Mouse (Mus musculus) kidney, adult 11 months (tissue): ENCODE measurements around the gene Shisa5.

Source experiments
- DNase-seq: peaks from one replicate; pipeline ENCODE4 v3.0.0; 2022

Shisa5 gene

DNA sequence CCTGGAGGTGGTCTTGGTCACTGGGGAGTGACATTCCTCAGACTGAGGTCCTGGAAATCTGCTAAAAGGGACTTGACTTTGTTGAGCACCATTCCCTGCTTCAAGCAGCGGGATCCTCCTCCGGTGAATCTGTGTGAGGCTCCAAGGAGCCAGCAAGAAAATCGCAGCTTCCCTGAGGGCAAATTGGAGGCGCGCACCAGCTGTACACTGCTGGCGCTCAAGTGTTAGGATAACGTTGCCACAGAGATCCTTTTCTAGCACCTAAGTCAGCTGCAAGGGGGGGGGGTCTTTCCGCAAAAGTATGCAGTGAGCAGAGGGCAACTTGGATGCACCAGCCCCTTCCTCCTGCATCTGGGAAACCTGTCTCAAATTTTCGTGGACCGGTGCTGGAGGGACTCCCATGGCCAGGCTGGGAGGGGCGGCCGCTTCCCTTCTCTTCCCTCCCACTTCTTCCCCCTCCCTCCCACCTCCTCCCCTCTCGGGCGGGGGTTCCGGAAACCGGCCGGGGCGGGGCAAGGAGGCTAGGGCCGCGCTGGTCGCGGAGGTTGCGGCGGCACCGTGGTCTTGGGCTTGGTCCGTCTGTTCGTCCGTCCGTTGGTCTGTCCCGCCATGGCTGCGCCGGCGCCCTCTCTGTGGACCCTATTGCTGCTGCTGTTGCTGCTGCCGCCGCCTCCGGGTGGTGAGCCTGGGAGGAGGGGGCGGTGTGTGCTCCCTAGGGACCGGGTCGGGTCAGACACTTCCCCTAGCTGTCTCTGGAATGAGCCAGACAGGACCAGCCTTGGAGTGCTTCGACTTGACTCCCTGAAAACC is at the start of gene Shisa5:
Shisa5 (plus strand) TSS at position 480 of the 810 bp plus-strand sequence.
- DNase-seq: peak; percentile 70

GRCm38 (mm10) chr9:108989802-108990461 is 48.4 kb upstream of the Shisa5 start:
- DNase-seq: no peak

- DNase-seq: no peak
Observed at GRCm38 (mm10) chr9:108990462-108990820, 47.9 kb upstream of the Shisa5 start.

DNA sequence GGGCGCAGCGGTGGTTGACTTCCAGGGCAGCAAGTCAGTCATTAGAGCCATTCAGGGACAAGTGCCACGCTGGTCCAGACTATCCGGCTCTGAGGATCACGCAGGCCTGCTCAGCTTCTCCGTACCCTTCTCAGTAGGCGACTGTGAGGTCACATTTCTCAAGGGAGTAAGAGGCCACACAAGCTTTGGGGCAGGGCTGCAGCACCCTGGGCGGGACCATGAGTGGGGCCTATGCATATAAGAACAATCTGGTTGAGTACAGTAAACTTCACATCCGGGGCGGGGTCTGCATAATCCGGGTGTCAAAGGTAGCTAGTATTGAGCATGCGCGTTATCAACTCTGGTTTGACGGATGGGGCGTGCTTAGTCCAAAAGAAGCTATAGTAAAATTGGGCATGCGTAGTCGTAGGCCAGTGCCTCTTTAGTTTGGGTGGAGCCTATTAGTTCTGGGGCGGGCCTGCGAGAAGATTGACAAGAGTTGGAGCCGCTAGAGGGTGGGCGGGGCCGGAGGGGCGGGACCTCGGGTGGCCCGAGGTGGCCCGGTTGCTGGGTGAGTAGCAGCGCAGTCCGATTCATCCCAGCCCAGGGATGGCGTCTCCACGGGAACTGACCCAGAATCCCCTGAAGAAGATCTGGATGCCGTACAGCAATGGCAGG is 46.8 kb upstream of the Shisa5 start, which contains the start of gene Pfkfb4:
Pfkfb4 (plus strand) TSS at position 351 of the 657 bp plus-strand sequence.
- DNase-seq: peak; percentile 100

- DNase-seq: no peak
Observed at GRCm38 (mm10) chr9:108992085-108992469, 46.3 kb upstream of the Shisa5 start.

- DNase-seq: no peak
Observed at GRCm38 (mm10) chr9:108992620-108993361, 45.6 kb upstream of the Shisa5 start.

DNA sequence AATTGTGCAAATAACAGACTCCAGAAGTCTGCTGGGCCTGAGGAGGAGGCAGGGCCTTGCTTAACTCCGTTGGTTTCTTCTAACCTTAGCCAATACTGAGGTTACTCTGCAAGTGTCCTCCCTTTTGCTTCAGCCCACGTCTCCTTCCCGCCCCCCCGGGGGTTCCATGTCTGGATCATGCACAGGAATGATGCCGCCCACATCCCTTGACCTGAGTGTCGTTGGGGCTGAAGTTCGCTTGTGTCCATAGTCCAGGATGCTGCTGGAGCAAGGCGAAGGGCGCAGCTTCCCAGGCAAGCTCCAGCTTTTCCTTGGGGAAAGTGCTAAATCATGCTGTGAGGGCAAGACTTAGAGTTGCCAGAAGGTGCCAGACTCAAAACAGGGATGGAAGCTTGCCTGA is 42.0 kb upstream of the Shisa5 start:
- DNase-seq: peak; percentile 85

DNA sequence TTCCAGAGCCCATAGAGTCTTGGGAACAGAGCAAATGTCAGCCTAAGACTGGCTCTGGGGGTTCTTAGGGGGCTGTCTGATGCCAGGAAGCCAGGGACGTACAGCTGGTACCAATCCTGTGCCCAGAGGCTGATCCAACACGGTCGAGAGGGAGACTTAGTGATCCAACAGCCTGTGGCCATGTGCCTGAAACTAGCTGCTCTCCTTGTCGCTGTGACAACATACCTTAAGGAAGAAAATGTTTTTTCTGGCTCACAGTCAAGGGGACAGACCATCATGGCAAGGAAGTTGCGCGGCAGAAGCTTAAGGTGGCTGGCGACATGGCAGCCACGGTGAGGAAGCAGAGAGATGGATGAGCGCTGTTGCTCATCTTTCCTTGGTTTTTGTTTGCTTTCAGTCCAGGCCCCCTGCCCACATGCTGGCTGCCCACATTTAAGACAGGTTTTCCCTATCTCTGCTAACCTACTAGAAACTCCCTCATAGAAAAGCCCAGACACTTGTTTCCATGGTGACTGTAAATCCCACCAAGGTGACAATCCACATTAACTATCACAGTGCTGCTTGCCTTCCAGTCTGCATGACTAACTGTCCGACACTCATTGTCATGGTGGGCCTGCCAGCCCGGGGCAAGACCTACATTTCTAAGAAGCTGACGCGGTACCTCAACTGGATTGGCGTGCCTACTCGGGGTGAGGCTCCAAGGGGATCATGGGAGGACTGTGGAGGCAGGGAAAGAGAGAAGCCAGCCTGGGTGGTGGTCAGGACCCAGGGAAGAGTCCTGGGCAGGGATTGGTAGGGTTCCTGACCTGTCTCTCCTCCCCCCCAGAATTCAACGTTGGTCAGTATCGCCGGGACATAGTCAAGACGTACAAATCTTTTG is 39.8 kb upstream of the Shisa5 start:
- no peak for DNase-seq

- no peak for DNase-seq
Observed at GRCm38 (mm10) chr9:108999167-108999526, 39.2 kb upstream of the Shisa5 start.

GRCm38 (mm10) chr9:109000726-109001125 is 37.6 kb upstream of the Shisa5 start:
- peak; percentile 50 for DNase-seq

DNA sequence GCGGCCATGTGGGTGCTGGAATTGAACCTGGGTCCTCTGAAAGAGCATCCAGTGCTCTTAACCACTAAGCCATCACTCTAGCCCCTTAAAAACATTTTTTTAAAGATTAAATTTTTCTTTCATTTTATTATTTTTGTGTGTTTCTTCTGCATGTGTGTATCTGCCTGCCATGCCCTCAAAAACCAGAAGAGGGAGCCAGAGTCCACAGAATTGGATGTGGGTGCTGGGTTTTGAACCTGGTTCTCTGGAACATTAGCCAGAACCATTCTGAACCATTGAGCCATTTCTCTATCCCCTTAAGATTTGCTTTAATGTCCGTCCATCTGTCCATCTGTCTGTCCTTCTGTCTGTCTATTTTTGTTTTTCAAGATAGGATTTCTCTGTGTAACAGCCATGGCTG is 35.2 kb upstream of the Shisa5 start:
- DNase-seq: no peak

DNA sequence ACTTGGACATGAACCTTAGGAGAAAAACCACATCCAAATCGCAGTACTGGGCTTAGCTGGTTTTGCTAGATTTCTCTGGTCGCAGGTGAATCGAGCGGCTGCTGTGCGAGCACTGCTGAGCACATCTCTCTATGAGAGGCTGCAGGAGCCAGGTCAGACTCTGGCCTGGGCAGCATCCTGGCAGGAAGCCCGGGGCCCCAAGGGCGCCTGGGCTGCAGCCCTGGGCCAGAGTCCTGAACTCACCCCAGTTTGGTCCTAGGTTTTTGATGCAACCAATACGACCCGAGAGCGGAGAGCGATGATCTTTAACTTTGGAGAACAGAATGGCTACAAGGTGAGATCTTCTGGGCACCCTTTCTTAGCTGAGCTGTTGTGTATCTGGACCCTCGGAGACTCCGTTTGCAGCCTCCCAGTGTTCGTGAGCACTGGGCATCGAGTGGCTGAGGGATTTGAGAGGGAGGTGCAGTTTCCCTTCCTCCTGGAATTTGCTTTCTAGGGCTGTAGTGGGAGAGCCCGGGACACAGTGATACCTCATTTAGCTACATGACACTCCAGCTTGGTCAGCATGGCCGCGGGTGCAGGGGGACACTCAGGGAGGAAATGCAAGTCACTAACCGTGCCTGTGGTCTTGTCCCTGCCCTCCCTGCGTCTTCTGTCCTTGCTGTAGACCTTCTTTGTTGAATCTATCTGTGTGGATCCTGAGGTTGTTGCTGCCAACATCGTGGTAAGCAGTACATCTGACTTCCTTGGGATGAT is 31.2 kb upstream of the Shisa5 start:
- DNase-seq: no peak

DNA sequence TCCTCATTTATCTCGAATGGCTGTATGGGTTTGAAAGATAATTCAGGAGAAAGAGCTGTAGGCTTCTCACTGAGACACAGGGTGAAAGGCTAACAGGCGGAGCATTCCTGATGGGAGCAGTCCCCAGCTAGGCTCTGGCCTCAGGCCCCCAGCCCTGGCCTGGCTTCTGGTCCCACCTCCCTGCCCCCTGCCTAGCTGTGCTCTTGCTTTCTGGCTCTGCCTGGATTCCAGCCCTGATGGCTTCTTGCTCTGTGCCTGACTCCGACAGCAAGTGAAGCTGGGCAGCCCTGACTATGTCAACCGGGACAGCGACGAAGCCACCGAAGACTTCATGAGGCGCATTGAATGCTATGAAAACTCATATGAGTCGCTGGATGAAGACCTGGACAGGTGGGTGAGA is 30.3 kb upstream of the Shisa5 start:
- no peak for DNase-seq

- no peak for DNase-seq
Observed at GRCm38 (mm10) chr9:109008994-109009635, 29.2 kb upstream of the Shisa5 start.

DNA sequence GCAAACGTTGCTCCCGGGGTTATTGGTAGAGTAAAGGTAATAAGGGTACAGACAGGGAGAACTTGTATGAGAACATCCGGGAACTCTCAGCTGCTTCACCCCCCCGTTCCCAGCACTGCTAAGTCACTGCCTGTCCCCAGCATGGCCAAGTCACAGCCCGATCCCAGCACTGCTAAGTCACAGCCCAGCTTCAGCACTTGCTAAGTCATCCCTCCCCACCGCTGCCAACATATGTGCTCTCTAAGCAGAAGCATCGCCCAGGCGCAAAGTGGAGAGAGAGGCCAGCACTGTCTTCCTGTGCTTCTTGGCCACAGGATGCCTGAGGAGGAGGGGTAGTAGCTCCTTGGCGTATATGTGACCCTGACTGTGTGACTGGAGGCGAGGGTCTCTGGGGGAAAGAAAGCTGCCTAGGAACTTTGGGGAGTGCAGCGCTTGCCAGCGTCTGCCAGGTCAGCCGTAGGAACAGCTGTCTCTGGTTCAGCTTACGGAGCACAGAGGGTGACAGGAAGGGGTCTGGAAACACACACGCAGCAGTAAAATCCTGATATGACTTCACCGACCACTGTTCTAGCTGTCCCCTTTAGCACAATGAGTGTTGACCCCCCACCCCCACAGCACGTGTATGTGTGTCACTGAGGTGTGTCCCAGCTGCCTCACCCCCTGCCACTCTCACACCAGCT is 28.6 kb upstream of the Shisa5 start:
- DNase-seq: no peak

GRCm38 (mm10) chr9:109010316-109010690 is 28.1 kb upstream of the Shisa5 start:
- no peak for DNase-seq

GRCm38 (mm10) chr9:109015397-109015796 is 23.0 kb upstream of the Shisa5 start:
- no peak for DNase-seq

- no peak for DNase-seq
Observed at GRCm38 (mm10) chr9:109016973-109017604, 21.3 kb upstream of the Shisa5 start.

- DNase-seq: no peak
Observed at GRCm38 (mm10) chr9:109021428-109021827, 16.9 kb upstream of the Shisa5 start.
